Mouse (Mus musculus) cerebellum, adult 9-11 months (tissue): Measurements from ENCODE around the gene Prelid3b.
A peak's percentile ranks its signal among the peaks of the same experiment; 100 is the strongest.

Experiments
- DNase-seq: peaks from one replicate; pipeline ENCODE4 v3.0.0; 2022

The Prelid3b gene

DNA sequence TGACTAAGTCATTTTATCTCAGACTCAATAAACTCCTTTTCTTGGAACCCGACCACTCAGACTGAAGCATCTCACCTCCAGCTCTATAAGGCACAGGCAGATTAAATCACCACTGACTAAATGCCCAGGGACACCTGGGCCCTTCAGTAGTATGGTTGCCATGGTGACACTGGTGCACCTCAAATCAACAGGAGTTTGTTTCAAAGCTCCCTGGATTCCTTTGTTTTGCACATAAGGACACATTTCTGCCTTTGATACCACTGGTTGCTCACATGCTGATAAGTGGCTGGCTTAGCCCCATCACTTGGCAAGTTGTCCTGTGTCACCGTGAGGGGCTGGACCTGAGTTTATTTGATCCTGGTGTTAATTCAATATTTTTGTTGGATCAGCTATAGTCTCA, 13.5 kb downstream of the Prelid3b start:
- DNase-seq, result no peak

DNA sequence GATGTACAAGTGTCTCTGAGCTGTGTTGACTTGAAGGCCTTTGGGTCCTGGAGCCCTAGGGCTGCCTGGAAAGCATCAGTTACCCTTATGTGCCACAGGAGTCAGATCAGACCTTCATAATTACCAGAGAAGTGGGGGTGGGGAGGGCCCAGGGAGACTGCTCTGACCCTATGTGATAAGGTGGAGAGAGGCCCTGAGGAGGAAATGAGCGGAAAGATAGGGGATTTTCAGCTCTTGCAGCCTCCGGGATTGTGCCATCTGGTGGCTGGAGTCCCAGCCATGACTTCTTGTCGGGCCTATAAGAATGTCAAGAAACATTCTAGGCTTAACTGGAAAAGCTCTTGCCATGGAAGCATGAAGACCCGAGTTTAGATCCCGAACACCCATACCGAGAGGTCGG, 19.2 kb downstream of the Prelid3b start:
- DNase-seq, result no peak

DNA sequence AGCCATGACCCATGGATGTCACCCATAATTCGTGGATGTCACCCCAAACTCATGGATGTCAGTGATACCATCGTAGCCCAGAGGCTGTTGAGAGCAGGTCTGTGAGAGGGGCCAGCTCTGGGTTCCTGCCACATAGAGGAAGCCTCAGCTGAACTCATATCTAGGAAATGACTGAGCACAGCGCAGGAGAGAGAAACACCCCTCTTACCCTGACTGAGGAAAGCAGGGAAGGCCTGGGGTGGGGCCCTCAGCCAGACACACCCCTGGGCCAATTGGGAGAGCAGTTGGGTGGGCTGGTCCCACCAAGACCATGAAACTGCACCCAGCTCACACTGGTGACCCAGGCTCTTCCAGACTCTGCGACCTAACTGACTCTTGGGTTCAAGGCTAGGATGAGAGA, 22.5 kb downstream of the Prelid3b start, which contains the start of gene Tubb1:
Gene Tubb1 (plus strand): TSS at position 343 of the 400 bp plus-strand sequence.
- DNase-seq, result no peak

DNA sequence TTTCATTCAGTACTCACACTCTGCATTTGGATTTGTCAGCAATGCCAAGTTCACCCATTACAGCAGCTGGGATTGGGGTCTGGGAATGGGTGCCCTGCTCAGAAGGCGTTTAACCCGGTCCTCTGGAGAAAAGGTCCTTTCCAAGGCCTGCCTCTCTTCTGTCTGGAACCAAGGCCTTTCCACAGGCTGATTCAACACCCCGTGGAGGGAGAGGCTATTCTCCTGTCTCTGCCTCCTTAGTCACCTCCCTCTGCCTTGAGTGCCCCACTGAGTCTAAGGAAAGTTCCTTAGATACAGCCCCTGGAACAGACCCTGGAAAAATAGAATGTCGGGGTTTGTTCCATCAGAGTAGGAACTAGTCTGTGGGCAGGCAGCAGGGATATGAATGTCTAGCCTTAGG, 24.5 kb downstream of the Prelid3b start:
- DNase-seq, result no peak

DNA sequence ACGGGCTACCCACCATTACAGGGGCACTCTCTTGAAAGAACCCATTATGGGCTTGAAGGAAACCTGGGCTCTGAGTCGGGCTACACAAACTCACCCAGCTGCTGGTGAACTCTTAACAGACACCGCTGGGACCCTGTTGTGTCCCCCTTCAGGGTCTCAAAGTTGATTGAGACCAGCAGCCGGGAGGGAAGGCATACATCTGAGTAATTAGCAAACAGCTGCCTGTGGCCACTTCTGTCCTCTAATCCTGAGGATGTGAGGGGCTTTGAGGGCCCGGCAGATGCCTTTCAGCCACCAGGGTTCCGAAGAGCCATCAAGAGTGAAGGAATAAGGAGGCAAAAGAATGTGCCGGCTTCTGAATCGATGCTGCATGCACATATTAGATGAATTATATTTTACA, 26.0 kb downstream of the Prelid3b start:
- no peak for DNase-seq

DNA sequence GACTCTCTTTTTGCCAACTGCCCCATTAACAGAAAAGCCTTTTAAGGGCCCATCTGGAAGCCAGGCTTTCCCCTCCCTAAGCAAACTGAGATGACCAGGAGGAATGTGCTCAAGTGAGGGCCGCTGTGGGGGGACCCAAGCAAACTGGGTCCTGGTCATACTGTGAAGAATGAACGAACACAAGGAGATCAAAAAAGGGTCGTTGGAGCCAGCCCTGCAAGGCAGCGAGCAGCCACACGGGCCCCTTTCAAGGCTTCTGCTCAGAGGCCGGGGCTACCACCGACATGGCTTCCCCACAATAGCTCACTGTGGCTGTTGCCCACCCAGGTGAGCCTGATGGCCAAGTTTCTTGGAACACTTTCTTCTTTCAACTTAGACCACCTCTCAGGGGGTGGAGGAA, 26.4 kb downstream of the Prelid3b start:
- DNase-seq, result no peak

DNA sequence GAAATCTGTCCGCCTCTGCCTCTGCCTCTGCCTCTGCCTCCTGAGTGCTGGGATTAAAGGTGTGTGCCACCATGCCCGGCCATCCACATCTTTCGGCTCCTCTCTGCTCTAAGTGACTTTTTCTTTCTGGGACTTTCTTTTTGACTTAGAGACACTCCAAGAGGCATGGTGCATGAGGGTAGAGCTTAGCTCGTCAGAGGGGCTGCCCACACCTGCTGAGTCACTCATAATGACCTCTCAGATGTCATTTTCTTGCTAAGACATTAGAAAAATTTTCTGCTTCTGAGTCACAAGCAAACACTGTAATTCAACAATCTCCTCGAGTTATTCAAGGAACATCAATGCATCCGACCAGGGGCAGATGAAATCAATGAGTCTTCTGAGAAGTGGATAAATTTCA, 27.9 kb downstream of the Prelid3b start:
- DNase-seq, result no peak

DNA sequence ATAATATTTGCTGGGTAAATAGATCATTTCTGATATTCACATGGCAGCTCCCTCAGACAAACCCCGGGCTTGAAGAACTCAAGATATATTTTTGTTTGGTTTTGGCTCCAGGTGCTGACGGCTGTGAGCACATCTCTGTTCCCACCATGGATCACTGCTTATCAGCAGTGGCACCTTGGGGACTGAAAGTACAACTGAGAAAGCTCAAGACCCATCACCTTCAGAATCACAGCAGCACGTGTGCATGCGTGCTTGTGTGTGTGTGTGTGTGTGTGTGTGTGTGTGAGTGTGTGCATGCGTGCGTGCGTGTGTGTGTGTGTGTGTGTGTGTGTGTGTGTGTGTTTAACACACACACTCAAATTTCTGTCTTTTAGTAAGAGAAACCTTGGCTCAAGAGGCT, 28.5 kb downstream of the Prelid3b start:
- DNase-seq, result no peak

DNA sequence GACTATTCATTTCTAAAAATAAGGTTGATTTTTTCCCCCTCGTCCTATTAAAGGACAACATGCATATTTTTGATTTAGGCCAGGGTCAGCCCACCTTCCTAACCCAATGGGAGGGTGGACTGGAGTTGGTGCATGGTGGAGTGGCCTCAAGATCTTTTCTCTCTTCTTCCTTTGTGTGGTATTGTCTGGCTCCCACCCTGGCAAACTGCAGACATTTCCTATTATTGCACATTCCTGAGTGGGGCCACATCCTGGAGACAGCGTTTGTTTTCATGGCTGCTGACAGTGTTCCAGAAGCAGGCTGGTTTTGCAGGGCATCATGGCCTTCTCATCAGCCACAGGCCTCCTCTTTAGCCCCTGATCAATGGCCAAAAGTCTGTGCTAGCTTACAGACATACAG, 29.8 kb downstream of the Prelid3b start:
- DNase-seq, result no peak

DNA sequence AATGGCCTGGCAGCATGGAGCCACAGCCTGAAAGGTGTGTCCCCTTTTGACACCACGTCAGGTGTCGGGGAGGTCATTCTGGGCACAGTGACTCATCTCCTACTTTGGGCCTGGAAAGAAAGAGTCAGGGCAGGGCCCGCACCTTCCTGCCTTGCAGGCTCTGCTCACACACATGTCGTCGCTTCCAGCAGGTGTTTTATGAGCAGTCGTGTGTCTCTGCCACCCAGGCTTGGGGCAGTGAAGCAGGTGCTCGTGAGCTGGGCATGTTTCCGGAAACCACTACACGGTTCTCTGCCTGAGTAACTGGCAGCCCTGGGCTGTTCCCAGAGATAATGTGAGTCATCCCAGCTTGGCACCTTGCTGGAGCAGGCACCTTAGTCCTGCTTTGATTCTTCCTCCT, 30.4 kb downstream of the Prelid3b start:
- DNase-seq, result no peak

DNA sequence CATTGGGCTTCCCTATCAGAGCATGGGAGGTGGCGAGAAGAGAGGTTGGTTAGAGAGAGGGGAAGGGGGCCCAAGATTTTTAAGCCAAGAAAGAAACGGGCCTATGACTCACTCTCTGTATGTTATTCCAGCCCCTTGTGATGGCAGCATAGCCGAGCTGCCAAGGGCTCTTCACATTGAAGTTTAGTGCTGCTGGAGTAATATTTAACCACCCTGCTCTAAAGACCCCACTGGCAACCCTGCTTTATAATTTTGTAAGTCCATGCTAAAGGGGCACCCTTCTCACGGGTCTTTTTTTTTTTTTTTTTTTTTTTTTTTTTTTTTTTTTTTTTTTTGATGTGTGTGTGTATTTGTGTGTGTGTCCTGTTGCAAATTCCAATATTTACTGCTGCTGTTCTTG, 31.0 kb downstream of the Prelid3b start:
- DNase-seq, result no peak

DNA sequence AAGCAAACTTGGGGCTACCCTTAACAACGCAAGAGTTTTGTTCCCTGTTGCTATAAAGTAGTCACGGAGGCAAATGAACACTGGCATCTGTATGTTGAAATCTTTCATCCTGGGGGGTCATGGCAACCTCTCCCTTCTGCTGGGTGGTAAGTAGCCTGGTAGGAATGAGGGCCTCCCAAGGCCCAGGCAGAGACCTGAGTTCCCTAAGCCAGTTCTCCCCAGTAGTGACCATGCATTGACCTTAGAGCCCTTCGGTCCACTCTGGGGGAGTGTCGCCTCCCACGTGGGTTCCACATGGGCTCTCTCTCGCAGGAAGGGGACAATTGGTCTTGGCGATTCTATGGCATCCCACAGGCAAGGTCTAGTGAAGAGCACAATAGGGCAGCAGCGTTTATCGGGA, 32.9 kb downstream of the Prelid3b start:
- DNase-seq, result no peak

DNA sequence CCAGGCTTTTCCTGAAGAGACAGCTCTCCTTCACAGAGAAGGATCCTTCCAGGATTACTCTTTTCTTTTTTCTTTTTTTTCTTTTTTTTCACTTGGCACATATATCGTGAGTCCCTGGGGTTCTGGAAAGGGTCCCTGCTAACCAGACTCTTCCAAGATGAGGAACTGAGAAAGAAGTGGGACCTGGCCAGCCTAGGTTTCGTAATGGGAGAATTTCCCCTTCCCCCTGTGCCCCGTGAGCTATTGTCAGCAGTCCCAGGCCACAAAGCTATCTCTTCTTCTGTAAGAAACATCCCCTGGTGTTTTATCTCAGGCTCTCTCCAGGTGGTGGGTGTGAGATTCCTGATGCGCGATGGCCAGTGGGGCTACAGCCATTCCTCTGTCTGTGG, 33.4 kb downstream of the Prelid3b start:
- DNase-seq, result no peak

DNA sequence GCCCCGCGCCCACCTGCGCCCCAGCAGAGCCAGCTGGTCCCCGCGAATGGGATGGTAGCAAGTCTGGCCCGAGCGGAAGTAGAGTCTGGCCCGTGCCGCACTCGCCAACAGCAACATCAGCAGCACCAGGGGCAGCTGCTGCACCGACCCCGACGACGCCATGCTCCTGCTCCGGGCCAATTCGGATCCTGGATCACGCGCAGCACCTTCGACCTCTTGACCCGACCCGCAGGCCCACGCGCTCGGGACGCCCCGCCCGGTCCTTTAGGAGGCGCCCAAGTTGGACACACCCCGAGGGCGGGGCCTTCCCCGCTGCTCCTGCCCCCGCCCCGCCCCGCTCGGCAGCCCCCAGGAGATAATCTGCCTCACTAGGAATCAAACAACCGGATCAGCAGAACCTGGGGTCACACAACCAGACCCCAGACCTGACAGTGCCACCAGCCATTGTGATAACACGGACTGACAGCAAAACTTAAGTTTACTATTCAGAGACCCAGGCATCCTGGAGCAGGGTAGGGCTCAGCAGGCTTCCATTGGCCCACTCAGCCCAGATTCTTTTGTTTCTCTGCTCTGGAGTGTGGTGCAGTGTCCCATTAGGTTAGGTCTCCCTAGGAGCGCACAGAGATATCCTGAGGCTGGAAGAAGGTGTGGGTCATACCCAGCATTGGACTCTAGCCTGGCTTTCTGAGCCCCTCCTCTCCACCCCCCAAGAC, 34.0 kb downstream of the Prelid3b start, which contains the start of gene Ctsz:
Gene Ctsz (minus strand): TSS at position 303 of the 713 bp plus-strand sequence.
- peak; percentile 61 for DNase-seq

DNA sequence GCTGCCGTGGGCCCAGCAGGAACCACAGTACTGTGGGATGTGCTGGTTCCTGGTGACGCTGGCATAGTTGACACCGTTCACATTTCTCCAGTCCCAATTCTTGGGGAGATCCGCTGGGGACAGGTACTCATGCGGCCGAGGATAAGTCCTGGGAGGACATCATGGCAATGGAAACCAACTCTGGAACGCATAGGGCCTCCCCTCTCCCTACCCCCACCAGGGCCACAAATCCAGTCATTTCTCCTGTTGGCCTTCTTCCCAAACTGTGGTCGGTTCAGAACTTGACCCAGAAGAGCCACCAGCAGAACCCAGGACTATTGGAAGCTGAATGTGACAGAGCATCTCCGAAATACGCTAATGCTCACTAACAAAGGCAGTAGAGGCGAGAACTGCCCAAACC, 34.7 kb downstream of the Prelid3b start:
- no peak for DNase-seq

DNA sequence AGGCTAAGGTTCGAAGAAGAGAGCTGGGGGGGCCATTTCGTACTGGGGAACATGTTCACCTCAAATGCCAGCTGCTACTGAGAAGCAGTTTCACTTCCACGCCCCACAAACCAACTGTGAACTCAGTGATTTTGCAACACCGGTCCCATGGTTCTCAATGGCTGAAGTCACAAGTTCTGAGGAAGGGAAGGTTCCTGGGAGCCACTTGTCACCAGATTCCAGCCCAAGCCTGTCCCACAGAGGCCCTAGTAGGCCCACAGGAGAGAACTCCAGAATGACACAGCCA, 35.2 kb downstream of the Prelid3b start:
- DNase-seq, result no peak

DNA sequence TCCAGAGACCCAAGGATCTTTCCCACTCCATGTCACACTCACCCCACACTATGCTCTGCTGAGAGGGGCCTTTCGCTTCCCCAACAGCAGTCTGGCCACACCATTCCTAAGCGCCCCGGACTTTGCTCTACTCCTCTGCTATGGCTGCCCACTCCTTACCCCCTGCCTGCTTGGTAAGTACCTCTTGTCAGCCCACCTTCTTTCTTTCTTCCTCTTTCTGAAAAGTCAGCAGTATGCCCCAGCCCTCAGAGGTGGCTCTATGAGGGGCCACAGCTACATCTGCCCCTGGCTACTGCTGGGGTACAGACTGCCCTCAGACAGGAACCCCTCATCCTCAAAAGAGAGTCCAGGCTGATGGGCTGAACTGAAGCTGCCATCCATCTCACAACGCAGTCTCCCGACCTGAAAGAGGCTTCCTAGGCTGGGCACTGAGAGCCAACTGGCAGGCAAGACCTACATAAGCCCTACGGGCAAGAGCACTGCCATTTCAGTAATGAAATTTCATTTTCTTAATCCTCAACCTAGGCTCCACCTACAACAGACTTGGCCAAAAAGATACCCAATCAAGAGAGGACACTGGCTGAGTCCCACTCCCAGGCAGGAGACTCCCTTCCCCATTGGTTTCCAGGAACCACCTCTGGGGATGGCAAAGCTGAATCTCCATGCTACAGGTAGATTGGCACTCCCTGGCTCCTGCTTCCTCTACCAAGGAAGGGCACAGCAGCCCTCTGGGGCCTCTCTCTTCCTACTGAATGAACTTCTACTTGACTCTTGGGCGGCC, 35.8 kb downstream of the Prelid3b start:
- DNase-seq, result no peak

DNA sequence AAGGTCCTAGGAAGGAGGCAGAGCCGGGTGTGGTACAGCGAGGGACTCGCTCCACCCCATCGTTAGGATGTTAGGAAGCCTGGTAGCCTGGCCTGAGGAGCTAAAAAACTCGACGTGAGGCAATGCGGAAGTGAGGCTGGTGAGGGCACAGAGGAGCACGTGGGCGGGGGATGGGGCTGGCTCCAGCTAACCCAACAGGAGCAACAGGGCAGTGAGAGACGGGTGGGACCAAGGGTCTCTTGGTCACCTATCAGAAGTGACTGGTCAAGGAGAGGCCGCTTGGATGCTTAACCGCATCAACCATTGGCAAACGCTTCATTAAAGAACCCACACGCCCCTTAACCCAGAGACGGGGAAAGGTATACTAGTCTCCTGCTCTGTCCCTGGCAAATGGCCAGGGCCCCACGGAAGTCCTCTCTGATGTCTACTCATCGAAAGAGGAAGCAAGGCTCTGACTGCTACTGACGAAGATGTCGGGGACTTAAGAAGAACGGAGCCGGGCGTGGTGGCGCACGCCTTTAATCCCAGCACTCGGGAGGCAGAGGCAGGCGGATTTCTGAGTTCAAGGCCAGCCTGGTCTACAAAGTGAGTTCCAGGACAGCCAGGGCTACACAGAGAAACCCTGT, 36.7 kb downstream of the Prelid3b start:
- no peak for DNase-seq

DNA sequence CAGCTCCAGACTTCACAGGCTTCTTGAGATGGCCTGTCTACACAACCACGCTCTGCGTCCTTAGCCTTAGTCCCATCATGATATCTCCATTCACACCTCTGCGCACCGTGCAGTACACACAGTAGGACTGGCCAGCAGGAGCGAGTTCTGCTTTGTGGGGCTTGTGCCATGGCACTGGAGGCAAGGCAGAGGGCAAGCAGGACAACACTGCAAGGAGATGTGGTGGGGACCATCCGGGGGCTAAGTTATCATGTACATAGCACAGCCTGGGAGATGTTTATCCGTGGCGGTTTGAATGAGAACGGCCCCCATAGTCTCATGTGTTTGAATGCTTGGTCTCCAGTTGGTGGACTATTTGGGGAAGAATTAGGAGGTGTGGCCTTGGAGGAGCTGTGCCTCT, 37.9 kb downstream of the Prelid3b start:
- DNase-seq, result no peak

DNA sequence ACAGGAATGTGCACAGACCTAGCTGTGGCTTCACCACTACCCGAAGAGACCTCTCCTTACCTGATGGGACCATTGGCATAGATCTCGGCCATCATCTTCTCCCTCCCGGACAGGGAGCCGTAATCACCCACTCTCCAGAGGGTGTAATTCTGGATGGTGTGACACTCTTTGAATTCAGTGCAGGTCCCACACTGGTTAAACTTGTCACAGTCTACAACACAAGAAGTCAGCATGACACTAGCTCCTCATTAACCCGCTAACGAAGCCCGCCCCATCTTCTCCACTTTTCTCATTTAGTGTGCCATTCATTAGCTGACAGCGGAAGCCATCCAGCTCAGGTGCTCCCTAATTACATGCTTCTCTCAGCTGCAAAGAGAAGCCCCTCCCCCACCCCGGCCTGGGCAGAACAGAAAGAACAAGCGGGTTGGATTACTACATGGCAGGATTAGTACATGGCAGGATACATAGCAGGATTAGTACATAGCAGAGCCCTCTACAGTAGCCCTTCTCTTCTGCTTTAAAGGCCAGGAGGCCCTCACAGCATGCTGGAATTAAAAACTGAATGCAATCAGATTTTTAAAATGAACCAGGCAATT, 43.8 kb downstream of the Prelid3b start:
- DNase-seq, result no peak

DNA sequence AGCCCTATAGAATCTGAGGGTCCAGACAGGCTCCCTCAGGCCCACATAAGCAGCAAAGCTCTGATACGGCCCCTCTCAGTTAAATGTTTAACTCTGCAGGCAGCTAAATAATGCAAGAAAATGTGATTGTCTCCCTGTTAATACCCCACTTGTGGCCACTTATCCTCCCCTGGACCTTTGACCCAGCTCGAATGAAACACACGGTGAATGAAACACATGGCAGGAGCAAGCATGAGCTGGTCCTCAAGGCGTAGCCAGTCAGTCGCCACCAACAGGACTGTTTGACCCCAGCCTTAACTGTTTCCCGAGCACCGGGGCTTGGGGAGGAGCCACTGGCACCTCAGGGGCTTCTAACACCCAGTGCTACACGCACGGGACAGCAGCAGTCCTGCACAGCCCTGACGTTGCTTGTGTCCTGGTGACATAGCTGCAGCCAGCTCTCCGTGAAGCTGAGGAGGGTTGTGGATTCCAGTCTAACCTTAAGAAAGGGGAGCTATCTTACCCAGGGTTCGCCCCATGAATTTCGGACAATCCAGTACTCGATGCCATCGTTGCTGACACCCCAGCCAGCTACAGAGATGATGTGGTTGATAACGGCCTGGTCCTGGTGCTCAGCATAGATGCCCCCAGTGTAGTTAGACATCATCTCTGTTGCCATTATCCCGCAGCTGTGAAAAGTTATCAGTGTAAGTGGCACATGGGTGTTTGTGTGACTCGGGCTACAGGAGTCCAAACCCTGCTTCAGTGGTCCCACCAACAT, 44.6 kb downstream of the Prelid3b start:
- no peak for DNase-seq

DNA sequence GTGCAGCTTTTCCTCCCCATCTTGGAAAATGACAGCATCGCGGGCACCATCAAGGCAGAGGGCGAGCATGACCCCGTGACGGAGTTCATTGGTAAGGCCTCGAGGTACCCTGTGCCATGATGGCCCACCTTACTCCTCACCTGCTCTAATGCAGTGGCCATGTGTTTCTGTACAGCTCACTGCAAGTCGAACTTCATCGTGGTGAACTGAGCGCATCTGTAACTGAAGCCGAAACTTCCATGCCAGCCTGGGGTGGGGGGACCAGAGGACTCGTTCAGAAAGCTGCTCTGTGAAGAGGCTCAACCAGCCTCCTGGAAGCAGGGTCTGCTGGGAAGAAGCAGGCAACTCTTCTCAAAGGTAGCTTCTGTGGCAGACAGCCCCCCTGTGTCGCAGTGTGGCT, 46.0 kb downstream of the Prelid3b start:
- DNase-seq, result no peak
